Mouse (Mus musculus) G1E (cell line): ENCODE measurements around the gene Zfp579.

Source experiments
- CTCF ChIP-seq: IDR thresholded peaks from 2 replicates; pipeline ENCODE4 v1.5.1; 2012; ENCODE audit warnings: low read depth, low read length, inconsistent platforms, mixed read lengths
- GATA1 ChIP-seq: IDR thresholded peaks from 2 replicates; pipeline ENCODE4 v1.6.1; 2012; ENCODE audit warnings: borderline replicate concordance, low read length, inconsistent platforms, mixed read lengths
- GATA2 ChIP-seq: IDR thresholded peaks from 2 replicates; pipeline ENCODE4 v1.6.1; 2012; ENCODE audit warnings: low read depth, low read length, inconsistent platforms, borderline replicate concordance
- TAL1 ChIP-seq: conservative IDR thresholded peaks from 2 replicates; pipeline ENCODE4 v1.6.1; 2012; ENCODE audit warnings: low read depth, low read length, inconsistent platforms, mixed read lengths

DNA sequence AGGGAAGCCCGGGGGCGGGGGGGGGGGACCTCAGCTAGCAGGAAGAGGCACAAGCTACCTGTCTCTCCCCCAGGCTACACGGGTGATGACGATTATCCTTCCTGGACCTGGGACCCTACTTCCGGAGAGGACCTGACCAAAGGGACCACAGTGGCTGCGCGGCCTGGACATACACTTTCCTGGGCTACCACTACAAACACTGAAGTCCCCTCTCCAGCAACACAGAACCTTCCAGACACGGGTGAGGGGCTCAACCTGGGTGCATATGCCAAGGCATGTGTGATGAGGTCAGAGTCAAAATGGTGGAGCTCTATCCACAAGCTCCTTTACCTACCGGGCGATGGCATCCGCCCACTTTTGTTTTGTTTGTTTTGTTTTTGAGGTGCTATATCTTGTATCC, 58.6 kb downstream of the Zfp579 start:
- TF ChIP-seq CTCF (no peak), TAL1 (no peak), GATA1 (no peak), GATA2 (no peak)
